Mouse (Mus musculus): ENCODE measurements at regions not wholly inside any gene's neighbourhood (a gene's known extent, or its start where the extent isn't known, plus 50 kb on each side); places are given as distances from the start of the nearest gene placed in this dataset.

DNA sequence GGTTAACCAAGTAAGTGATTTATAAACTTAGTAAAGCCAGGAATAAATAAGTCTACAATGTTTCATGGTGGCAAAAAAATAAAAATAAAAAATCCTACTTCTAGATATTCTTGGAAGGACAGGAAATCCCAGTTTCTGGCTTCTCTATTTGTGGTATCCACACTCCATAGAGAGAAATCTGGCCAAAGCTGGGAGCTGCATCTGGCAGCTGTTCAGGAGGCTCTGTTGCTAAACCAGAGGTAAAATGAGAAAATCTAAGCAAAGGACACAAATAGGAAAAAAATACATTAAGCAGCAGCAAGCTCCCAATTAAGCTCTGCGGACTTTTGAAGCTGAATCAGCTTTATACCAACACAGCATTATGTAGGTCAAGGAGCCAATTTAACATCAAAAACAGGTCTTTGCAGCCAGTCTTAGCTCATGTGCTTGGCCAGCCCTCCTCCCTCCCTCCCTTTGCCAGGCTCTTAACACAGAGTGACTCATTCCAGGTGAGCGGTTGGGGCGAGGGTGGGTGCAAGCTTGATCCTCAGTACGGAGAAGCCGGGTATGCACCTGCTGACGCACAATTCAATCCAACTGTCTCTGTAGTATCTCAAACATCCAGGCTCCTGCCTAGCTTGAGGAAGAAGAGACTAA is 456.9 kb downstream of the Cbln4 start:
- TF ChIP-seq CTCF (IDR thresholded peaks at IDR 0.05; ENCODE audit: low read depth), result no peak
- no peak for TF ChIP-seq EP300 (IDR thresholded peaks at IDR 0.05; ENCODE audit: low read depth)

Measured in liver, embryonic 14.5 days (tissue).